Mouse (Mus musculus) G1E-ER4 (cell line): ENCODE data around the gene Gpr3. TPM values are rescaled to one million over a fixed set of nuclear protein-coding genes. Genes with fewer than 3 reads are reported as not detected.

Experiments used
- GATA1 ChIP-seq: IDR thresholded peaks from one replicate; pipeline ENCODE4 v1.8.0; 2012; ENCODE audit warnings: low read length, inconsistent platforms
- polyA plus RNA-seq: library from polyadenylated mRNA; stranded (reverse); fragments of >175 nt; gene quantifications from 2 replicates; pipeline ENCODE4 v1.2.3, GENCODE M21; 2012

Gene Gpr3
- polyA plus RNA-seq, 1 experiment: 0.03 TPM

GRCm38 (mm10) chr4:133194482-133194881 is 17.9 kb downstream of the Gpr3 start:
- no peak for TF ChIP-seq GATA1

DNA sequence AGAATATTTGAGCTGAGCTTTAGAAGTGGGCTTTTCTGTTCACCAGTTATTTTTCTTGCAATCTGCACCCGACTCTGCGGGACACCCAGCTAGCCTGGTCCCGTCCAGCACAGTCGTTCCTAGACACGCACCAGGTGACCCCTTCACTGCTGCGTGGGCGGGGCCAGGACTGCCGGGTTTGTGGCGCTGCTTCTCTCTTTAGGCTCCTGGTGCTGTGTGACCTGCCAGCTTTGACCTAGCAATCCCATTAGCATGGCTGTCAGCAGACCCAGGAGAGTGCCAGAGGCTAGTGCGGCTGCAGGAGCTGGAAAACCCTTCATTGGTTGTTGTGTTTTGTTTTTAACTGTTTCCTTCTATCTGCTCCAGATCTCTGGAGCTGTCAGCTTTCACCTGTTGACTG is 22.9 kb downstream of the Gpr3 start:
- no peak for TF ChIP-seq GATA1

DNA sequence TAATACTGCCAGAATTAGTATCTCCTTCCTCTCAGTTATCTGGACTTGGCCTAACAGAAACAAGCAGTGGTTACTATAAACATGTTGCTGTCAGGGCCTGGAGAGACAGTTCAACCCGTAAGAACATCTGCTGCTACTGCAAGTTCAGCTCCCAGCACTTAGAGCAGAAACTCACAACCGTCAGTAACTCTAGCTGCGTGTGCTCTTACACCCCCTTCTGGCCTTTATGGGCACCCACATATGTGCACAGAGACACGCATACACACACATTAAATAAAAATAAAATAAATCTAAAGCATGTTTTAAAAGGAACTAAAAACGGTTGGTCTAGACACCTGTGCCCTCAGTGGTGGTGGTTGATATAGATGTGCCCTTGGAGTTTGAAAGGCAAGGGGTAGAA is 25.5 kb downstream of the Gpr3 start:
- TF ChIP-seq GATA1: no peak

DNA sequence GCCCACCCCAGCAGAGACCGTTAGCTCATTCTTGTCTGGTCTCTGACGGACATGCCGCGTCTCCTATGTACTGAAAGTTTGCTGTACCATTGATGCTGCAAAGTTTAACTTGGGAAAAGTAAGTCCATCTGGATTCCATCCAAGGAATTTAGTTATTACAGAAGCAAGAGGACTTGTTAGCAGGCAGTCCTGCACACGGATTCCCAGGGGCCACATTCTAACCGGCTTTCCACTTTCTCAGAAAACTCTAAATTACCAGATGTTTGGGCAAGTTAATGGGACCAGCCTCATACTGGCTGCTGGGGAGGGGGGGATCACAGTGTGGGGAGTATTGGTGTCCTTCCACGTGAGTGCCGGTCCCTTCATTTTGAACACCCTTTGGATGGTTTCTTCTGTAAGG is 26.4 kb downstream of the Gpr3 start:
- no peak for TF ChIP-seq GATA1

- no peak for TF ChIP-seq GATA1
Measured at GRCm38 (mm10) chr4:133184898-133185665, 27.3 kb downstream of the Gpr3 start.

- no peak for TF ChIP-seq GATA1
Measured at GRCm38 (mm10) chr4:133184031-133184897, 28.1 kb downstream of the Gpr3 start.

DNA sequence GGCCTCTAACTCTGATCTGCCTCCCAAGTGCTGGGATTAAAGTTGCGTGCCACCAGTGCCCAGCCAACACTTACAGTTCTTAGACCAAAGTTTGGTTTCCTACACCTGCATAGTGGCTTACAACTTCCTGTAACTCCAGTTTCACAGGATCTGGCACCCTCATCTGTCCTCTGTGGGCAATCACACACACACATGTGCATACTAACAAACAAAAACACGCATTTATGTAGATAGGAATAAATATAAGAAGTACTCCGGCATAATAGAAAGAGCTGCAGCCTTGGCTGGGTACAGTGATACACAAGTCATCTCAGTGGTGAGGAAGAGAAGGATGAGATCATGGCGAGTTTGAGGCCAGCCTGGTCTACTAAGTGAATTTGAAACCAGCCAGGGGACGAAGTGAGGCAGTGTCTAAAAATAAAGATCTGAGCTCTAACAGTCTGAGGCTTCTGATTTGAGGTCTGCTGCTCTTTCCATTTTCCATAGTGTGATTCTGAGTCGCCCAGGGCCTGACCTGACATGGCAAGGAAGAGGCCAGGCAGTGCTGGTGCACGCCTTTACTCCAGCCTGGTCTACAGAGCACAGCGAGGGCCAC is 29.8 kb downstream of the Gpr3 start:
- no peak for TF ChIP-seq GATA1

DNA sequence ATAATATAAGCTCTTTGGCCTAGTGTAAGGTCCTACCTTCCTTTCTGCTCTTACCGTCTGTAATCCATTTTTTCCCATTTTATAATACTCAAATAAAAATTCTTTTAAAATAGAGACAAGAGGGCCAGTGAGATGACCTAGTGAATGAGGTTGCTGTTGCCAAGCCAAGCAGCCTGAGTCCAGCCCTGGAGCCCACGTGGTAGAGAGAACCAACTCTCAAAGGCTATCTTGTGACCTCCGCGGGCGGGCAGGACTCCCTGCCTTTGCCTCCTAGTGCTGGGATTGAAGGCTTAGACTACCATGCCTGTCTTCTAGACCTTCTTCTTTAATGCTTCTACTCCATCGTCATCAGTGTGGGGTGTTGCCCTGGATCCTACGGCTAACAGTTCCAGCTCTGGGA is 33.1 kb downstream of the Gpr3 start:
- no peak for TF ChIP-seq GATA1

- no peak for TF ChIP-seq GATA1
Measured at GRCm38 (mm10) chr4:133178305-133178704, 34.0 kb downstream of the Gpr3 start.

- TF ChIP-seq GATA1: no peak
Measured at GRCm38 (mm10) chr4:133176761-133177403, 35.5 kb downstream of the Gpr3 start.

- TF ChIP-seq GATA1: no peak
Measured at GRCm38 (mm10) chr4:133175998-133176760, 36.2 kb downstream of the Gpr3 start.

- TF ChIP-seq GATA1: no peak
Measured at GRCm38 (mm10) chr4:133175274-133175673, 37.1 kb downstream of the Gpr3 start.

- no peak for TF ChIP-seq GATA1
Measured at GRCm38 (mm10) chr4:133174361-133174760, 38.0 kb downstream of the Gpr3 start.

DNA sequence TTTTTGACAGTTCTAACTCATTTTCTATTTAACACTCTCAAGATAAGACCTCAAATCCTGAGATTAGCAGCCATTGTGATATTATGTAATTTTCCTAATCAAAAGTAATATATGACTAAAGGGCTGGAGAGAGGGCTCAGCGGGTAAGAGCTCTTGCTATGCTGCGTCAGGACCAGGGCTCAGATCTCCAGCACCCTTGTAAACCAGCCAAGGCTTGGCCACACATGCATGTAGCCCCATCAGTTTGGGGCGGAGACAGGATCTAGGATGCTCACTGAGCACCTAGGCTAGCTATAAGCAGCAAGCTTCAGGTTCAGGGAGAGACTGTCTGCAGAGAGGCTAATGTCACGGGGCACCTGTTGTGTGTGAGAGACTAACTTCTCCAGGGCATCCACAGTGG is 39.9 kb downstream of the Gpr3 start:
- no peak for TF ChIP-seq GATA1

DNA sequence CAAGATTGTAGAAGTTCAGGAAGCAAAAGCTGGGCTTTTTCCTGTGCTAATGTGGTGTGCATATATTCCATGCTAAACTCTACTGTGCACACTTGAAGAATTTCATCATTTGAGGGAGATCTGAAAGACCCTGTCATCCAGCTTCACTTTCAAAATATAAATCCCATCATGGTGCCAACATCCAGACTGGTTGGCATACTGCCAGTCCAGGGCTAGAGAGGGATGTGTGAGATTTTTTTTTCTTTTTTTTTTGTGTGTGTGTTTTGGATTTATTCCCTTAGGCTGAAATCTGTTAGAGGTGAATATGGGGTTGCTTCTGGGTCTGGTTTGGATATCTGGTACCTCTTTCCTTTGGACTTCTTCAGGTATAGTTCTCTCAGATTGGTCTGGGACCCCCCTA is 41.7 kb downstream of the Gpr3 start:
- TF ChIP-seq GATA1: no peak
